Mouse (Mus musculus) olfactory bulb, adult 2 months (tissue): ENCODE results near the gene Folr1.

ENCODE experiments used
- CTCF ChIP-seq: fragments of 200-500 bp; IDR thresholded peaks from 2 replicates; pipeline ENCODE4 v1.5.1; 2012; ENCODE audit warnings: low read depth, mild to moderate bottlenecking, low read length, moderate library complexity; ENCODE audit not compliant: insufficient read depth
- POLR2A ChIP-seq: fragments of 200-500 bp; IDR thresholded peaks from 2 replicates; pipeline ENCODE4 v1.6.1; 2012; ENCODE audit warnings: mild to moderate bottlenecking, low read depth, low read length, moderate library complexity; ENCODE audit not compliant: insufficient read depth

DNA sequence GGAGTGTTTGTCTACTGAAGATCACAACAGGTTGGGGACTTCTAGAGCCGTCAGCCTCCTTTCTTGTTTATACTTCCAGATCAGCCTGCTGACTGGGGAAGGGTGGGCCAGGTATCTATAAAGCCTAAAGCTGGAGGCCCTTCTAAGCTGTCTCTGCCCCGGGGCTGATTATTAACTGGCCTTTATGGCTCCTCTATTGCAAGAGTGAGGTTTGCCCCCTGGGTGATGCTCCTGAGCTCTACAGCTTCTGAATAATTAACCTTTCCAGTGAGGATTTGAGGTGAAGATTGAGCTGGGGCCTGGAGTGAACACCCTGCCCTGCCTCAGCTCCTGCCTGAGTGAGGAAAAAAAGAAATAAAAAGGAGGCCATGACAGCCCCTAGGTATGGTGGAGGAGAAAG, at the start of gene Folr1:
- no peak for TF ChIP-seq CTCF
- TF ChIP-seq POLR2A = no peak
